Mouse (Mus musculus): ENCODE measurements at regions not wholly inside any gene's neighbourhood (a gene's known extent, or its start where the extent isn't known, plus 50 kb on each side); places are given as distances from the start of the nearest gene placed in this dataset.
A peak's percentile ranks its signal among the peaks of the same experiment; 100 is the strongest.

GRCm38 (mm10) chr2:8628007-8628406, 1118.6 kb upstream of the Celf2 start:
- TF ChIP-seq CTCF (IDR thresholded peaks at IDR 0.05) = no peak
- Histone ChIP-seq H3K27ac (no peak overlapping the region), H3K4me3 (no peak overlapping the region)
- no peak for DNase-seq (ENCODE audit: extremely low spot score in 1 of 2, low spot score in 2 of 2)
- intact Hi-C loops (cut with DNase I) = loop anchor here (5.0 kb wide), 1 partner anchor 131 kb away; no protein-coding TSS in a partner anchor

GRCm38 (mm10) chr2:8628485-8629208, 1119.3 kb upstream of the Celf2 start:
- DNase-seq (ENCODE audit: extremely low spot score in 1 of 2, low spot score in 2 of 2) = peak in 1 of 2 experiments; percentile 54
- TF ChIP-seq CTCF (IDR thresholded peaks at IDR 0.05) = no peak
- Histone ChIP-seq H3K27ac (peak overlapping the region; percentile 61), H3K4me3 (no peak overlapping the region)
- intact Hi-C loops (cut with DNase I) = loop anchor here (5.0 kb wide), 1 partner anchor 131 kb away; no protein-coding TSS in a partner anchor

GRCm38 (mm10) chr2:8638082-8638481, 1128.7 kb upstream of the Celf2 start:
- DNase-seq (ENCODE audit: extremely low spot score in 1 of 2, low spot score in 2 of 2) = peak; percentile 31 to 39
- Histone ChIP-seq H3K27ac (peak overlapping the region; percentile 2; the same call in 1 of the 2 replicates), H3K4me3 (no peak overlapping the region)
- TF ChIP-seq CTCF (IDR thresholded peaks at IDR 0.05) = peak; percentile 67
- intact Hi-C loops (cut with DNase I) = loop anchor here (5.0 to 10.0 kb wide), 2 partner anchors 251 to 1243 kb away; no protein-coding TSS in a partner anchor

DNA sequence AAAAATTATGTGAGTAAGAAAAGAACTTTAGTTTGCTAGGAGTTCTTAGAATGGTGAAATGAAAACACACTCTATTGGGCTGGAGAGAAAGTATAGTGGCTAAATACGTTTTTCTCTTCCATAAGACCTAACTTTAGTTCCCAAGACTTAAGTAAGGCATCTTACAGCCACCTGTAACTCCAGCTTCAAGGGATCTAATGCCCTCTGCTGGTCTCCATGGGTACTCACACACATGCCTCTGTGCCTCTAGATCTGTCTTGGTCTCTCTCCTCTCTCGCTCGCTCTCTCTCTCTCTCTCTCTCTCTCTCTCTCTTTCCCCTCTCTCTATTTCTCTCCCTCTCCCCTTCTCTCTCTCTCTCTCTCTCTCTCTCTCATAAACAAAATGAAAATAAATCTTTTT, 1129.9 kb upstream of the Celf2 start:
- no peak for DNase-seq (ENCODE audit: extremely low spot score in 1 of 2, low spot score in 2 of 2)
- TF ChIP-seq CTCF (IDR thresholded peaks at IDR 0.05) = peak; percentile 49
- Histone ChIP-seq H3K27ac (no peak overlapping the region), H3K4me3 (no peak overlapping the region)
- intact Hi-C loops (cut with DNase I) = loop anchor here (5.0 to 10.0 kb wide), 2 partner anchors 252 to 1244 kb away; no protein-coding TSS in a partner anchor

DNA sequence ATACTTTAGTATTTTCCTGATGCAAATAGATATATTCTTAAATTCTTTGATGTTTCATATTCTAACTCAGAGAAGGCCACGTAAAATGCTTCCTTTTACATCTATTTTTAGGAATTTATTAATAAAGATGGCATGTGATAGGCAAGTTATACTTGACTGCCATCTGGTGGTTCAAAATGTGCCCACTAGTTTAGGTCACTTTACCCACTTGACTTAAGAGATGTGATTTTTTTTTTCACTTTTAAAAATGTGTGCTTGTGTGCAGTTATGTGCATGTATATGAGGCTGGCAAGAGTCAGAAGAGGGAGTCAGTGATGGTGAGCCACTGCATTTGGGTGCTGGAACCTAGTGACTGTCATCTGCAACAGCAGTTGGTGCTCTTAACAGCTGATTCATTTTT, 1136.1 kb upstream of the Celf2 start:
- H3K27ac ChIP-seq = no peak overlapping the region
- peak; percentile 68 for TF ChIP-seq CTCF (IDR thresholded peaks at IDR 0.05)

DNA sequence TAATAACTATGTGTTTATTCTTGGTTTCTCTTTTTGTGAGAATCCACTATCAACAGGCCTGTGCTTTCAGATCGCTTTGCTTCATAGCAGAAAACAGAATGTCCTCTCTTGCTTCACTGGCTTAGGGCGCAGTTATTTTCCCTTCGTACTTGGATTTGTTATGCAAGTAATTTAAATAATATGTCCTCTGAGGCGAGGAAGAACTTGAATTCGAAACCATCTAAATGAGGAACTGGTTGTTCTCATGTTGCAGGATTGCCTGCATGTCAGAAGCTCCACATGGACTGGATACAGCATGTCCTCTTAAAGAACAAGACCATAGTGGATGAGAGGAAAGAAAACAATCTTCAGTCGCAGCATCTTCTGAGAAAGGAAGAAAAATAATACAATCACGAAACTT, 1151.2 kb upstream of the Celf2 start:
- no peak for TF ChIP-seq CTCF (IDR thresholded peaks at IDR 0.05)
- intact Hi-C loops (cut with DNase I) = no loop called here
- DNase-seq (ENCODE audit: extremely low spot score in 1 of 2, low spot score in 2 of 2) = no peak
- Histone ChIP-seq H3K4me3 (no peak overlapping the region), H3K27ac (no peak overlapping the region)

More for the DNA sequence above, 1136.1 kb upstream of the Celf2 start:
- DNase-seq (ENCODE audit: extremely low spot score in 1 of 2, low spot score in 2 of 2) = no peak
- no peak overlapping the region for H3K4me3 ChIP-seq
- intact Hi-C loops (cut with DNase I) = no loop called here

DNA sequence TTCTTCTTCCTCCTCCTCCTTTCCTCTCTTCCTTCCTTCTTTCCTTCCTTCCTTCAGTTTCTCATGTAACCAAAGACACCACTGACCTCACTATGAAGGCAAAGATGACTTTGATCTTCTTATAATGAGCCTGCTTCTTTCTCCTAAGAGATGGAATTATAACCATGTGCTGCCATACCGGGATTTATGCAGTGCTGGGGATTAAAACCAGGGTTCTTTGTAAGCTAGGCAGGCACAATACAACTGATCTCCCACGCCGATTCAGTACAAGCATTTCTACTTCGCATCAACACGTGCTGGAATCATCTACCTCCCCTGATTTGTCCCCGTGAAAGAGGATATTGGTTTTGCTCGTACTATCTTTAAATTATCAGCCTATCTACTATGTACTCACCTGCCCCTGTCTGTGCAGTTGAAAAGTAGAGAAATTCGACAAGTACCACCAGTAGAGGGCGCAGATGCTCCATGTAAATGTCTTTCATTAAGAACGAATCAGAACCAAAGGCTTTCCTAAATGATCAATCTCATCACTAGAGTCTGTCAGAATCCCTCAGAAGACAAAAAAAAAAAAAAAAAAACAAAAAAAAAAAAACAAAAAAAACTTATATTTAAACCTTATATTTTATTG, 1164.5 kb upstream of the Celf2 start:
- peak; percentile 72 for TF ChIP-seq CTCF (IDR thresholded peaks at IDR 0.05)
- no peak overlapping the region for H3K4me3 ChIP-seq
- no peak overlapping the region for H3K27ac ChIP-seq
- peak; percentile 72 to 73 for DNase-seq (ENCODE audit: extremely low spot score in 1 of 2, low spot score in 2 of 2)
- intact Hi-C loops (cut with DNase I) = loop anchor here (1.0 to 10.0 kb wide), 2 partner anchors 1211 to 1336 kb away; partner anchors contain the start of genes 4930412O13Rik and 9230102O04Rik

DNA sequence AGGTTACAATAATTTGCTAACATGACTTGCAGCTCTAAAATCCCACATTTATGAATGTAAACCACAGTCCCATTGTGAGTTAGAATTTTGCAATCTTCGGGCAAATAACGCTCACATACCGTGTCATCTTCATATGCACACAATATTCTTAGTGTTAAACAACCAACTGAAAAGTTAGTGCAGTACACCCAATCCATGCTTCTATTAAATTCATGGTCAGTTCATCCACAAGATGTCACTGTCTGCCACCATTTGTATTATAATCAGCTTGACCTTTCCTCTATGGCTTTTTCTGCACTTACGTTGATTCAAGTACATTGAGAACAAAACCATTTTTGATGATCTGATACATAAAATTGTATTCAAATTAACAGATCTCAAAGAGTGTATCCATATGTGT, 1166.2 kb upstream of the Celf2 start:
- intact Hi-C loops (cut with DNase I) = loop anchor here (5.0 to 10.0 kb wide), 3 partner anchors 1209 to 1612 kb away; partner anchors contain the start of genes 4930412O13Rik and 9230102O04Rik
- TF ChIP-seq CTCF (IDR thresholded peaks at IDR 0.05) = peak; percentile 12; the same call in 1 of the 2 replicates
- no peak overlapping the region for H3K27ac ChIP-seq
- H3K4me3 ChIP-seq = no peak overlapping the region
- no peak for DNase-seq (ENCODE audit: extremely low spot score in 1 of 2, low spot score in 2 of 2)

- Histone ChIP-seq H3K27ac (no peak overlapping the region), H3K4me3 (no peak overlapping the region)
- DNase-seq (ENCODE audit: extremely low spot score in 1 of 2, low spot score in 2 of 2) = peak in 1 of 2 experiments; percentile 19
- intact Hi-C loops (cut with DNase I) = loop anchor here (5.0 to 10.0 kb wide), 3 partner anchors 1208 to 1611 kb away; partner anchors contain the start of genes 4930412O13Rik and 9230102O04Rik
- TF ChIP-seq CTCF (IDR thresholded peaks at IDR 0.05) = peak; percentile 85
These were observed 1167.2 kb upstream of the Celf2 start for GRCm38 (mm10) chr2:8676546-8676945.

DNA sequence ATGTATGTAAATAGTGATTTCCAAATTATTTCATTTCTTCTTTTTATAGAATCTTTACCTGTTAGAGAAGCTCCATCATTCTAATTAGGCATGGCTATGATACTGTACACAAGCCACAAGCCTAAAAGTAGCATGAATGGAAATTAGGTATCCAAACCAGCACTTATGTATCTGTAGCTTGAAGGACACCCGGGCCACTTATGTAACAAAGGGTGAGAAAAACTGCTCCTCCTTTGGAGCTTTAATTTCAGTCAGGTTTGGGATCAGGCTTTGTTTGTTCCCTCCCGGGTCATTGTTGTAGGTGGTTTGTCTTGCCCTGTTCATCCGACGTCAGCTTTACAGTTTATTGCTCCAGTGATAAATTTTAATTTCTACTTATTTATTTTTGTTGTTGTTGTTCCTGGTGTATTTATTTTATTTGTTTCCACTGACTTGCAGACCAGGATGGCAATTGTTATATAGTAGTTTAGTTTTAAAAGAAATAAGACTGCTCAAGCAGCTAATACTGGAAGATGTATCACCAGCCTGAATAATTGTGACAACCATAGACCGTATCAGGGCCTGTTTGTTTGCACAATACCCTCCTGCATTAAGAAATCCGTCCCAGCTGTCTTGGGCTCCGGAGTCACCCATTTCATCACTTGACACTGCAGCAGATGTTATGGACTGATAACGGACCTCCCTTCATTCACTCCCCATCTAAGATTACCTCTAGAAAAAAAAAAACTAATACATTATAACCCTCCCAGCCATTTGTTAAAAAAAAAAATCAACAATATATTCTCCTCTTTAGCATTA, 1181.7 kb upstream of the Celf2 start:
- intact Hi-C loops (cut with DNase I) = no loop called here
- Histone ChIP-seq H3K27ac (no peak overlapping the region), H3K4me3 (no peak overlapping the region)
- no peak for TF ChIP-seq CTCF (IDR thresholded peaks at IDR 0.05)
- no peak for DNase-seq (ENCODE audit: extremely low spot score in 1 of 2, low spot score in 2 of 2)

DNA sequence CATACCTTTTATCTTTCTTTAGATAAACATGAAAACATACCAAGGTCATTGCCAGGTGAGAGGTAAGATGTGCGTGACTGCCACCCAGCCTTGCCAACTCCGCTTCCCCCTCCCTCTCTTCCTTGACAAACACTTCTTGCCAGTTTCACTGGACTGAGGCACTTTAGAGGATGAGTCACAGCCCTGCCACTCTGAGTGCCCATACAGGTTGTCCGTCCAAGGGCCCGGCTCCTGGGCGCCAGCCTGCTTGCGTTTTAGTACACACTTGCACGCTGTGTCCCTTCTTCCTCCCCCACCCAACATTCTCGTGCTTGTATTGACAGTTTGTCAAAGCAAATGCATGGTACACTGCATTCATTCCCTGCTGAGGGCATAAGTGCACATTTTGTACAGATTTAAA, 1151.7 kb upstream of the 4930412O13Rik start:
- Histone ChIP-seq H3K4me3 (no peak overlapping the region), H3K27ac (no peak overlapping the region)
- no peak for DNase-seq (ENCODE audit: extremely low spot score in 1 of 2, low spot score in 2 of 2)
- TF ChIP-seq CTCF (IDR thresholded peaks at IDR 0.05) = no peak
- intact Hi-C loops (cut with DNase I) = no loop called here
